Mouse (Mus musculus): ENCODE measurements at regions not wholly inside any gene's neighbourhood (a gene's known extent, or its start where the extent isn't known, plus 50 kb on each side); places are given as distances from the start of the nearest gene placed in this dataset.

DNA sequence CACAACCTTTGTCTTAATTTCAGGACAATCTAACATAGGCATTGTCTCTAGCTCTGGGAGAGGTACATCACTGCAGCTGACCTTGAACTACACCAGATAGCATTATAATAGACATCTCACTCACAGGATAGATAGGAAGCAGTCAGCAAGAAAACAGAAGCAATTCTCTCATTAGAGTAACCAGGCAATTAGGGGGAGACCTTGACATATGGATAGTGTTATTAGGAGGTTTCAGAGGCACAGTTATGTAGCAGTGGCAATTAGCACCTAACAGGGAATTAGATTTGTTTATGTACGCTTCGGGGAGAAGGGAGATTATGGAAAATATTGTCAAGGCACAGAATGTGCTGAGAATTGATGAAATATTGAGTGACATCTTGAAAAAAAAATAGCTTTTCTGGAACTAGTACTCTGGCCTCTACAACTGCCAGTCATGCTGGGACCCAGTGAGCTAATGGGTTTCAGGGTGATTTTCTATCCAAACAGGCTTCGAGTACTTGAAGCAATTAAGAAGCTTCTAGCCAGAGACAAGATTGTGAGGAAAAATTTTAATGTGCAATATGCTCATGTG lies 216.8 kb upstream of the Aco1 start:
- WGBS, result 70% methylated on average over 3 of the region's 3 CpGs
- H3K4me3 ChIP-seq (replicated peaks; ENCODE audit: extremely low read depth, low read depth, low read length), result no peak overlapping the region
- no peak for TF ChIP-seq CTCF (IDR thresholded peaks at IDR 0.05; ENCODE audit: insufficient read depth, low read length)
- TF ChIP-seq POLR2A (IDR thresholded peaks at IDR 0.05; ENCODE audit: borderline replicate concordance, extremely low read depth, low read depth, low read length), result no peak

DNA sequence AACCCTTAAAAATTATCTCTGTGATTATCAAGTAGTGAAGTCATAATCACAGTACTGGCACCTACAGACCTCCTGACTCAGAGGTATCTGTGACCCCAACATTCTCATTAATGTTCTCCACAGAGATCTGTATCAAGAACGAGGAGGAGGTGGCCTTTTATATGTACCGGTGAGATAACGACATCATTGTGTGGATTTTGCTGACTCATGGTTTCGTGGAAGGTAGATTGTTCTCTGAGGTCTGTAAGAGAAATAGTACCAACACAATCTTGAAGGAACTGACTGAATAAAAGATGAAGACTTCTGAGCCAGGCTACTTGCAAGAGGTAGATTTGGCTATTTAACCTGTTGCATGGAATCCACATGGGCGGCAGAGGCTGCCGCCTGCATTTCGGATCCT lies 216.3 kb upstream of the Aco1 start:
- Histone ChIP-seq H3K4me1 (ENCODE audit: control insufficient read depth, insufficient read depth, low read length) (no peaks in the 10 kb centered on the region), H3K4me3 (replicated peaks; ENCODE audit: extremely low read depth, low read depth, low read length) (no peak overlapping the region)
- no peak for TF ChIP-seq POLR2A (IDR thresholded peaks at IDR 0.05; ENCODE audit: borderline replicate concordance, extremely low read depth, low read depth, low read length)
- no peak for TF ChIP-seq CTCF (IDR thresholded peaks at IDR 0.05; ENCODE audit: insufficient read depth, low read length)
- 90% methylated on average over 7 of the region's 7 CpGs for WGBS
- DNase-seq, result no peak

More for the DNA sequence above, 216.8 kb upstream of the Aco1 start:
- H3K4me1 ChIP-seq (ENCODE audit: control insufficient read depth, insufficient read depth, low read length), result no peaks in the 10 kb centered on the region
- no peak for DNase-seq

DNA sequence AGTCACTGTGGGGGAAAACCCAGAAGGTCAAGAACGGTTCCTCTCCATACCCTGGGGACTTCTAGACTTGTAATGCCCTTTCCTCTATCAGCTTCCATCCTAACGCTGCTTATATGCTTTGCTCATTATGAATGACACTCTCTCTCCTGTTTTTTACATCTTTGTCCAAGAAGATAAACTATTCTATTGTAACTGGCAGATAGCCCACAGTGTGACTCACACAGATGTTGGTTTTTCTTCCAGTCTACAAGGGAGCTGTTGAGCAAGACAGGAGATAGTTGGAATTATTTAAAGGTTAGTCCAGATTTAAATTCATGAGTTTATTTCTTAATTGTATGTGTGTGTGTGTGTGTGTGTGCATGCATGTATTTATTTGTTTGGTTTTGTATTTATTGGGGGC lies 214.4 kb upstream of the Aco1 start:
- WGBS, result 42% methylated on average over 2 of the region's 2 CpGs
- DNase-seq, result no peak

DNA sequence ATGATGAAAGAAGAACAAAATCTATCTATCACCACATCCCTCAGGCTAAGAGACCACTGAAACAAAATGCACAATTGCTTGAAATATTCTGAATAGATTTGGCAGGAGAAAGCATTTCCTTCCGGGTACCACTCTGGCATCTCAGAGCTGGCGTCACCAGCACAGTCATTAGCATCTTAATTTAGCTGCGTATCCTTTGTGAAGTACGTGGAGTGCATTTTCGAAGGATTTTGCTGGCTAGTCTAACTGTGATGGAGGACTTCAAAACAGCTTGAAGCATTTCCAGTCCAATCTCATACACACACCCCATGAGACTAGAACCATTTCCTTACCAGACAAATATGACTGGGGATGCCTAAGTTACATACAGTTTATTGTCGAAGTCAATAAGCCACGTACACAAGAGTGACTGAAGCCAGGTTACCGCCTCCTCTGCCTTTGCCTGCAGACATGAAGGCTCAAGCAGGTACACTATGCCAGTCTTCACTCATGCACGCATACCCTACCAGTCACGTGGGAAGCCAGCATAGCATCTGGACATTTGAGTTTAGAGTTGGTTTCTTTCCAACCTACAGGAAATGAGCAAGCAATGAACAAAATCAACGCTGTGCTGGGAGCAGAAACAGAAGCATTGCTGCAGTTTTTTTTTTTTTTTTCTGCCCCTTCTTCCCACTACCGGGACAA lies 208.7 kb upstream of the Aco1 start:
- DNase-seq, result no peak
- Histone ChIP-seq H3K4me3 (replicated peaks; ENCODE audit: extremely low read depth, low read depth, low read length) (no peak overlapping the region), H3K4me1 (ENCODE audit: control insufficient read depth, insufficient read depth, low read length) (no peaks in the 10 kb centered on the region)
- TF ChIP-seq POLR2A (IDR thresholded peaks at IDR 0.05; ENCODE audit: borderline replicate concordance, extremely low read depth, low read depth, low read length) (no peak), CTCF (IDR thresholded peaks at IDR 0.05; ENCODE audit: insufficient read depth, low read length) (no peak)
- 77% methylated on average over 12 of the region's 12 CpGs for WGBS

More for the DNA sequence above, 214.4 kb upstream of the Aco1 start:
- Histone ChIP-seq H3K4me1 (ENCODE audit: control insufficient read depth, insufficient read depth, low read length) (no peaks in the 10 kb centered on the region), H3K4me3 (replicated peaks; ENCODE audit: extremely low read depth, low read depth, low read length) (no peak overlapping the region)
- no peak for TF ChIP-seq POLR2A (IDR thresholded peaks at IDR 0.05; ENCODE audit: borderline replicate concordance, extremely low read depth, low read depth, low read length)
- TF ChIP-seq CTCF (IDR thresholded peaks at IDR 0.05; ENCODE audit: insufficient read depth, low read length), result no peak

DNA sequence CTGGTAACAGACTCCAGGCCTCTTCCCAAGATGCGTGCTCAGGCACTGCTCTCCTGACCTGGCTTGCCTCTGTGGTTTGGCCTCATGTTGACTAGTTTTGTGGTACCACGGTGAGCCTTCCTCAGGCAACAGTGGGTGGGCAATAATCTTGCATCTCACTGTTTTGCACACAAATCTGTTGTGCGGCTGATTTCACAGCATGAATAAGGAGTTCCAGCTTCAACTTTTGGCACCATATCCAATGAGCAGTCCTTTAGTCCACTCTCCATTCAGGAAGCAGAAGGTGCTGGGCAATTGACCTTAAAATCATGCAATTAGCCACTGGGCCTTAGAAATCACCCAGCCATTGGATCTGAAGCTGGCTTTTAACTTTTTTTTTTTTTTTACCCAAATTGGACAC lies 184.2 kb upstream of the Aco1 start:
- DNase-seq, result no peak
- no peak for TF ChIP-seq POLR2A (IDR thresholded peaks at IDR 0.05; ENCODE audit: borderline replicate concordance, extremely low read depth, low read depth, low read length)
- TF ChIP-seq CTCF (IDR thresholded peaks at IDR 0.05; ENCODE audit: insufficient read depth, low read length), result no peak
- no peak overlapping the region for H3K4me3 ChIP-seq (replicated peaks; ENCODE audit: extremely low read depth, low read depth, low read length)
- no peaks in the 10 kb centered on the region for H3K4me1 ChIP-seq (ENCODE audit: control insufficient read depth, insufficient read depth, low read length)
- WGBS, result 90% methylated on average over 3 of the region's 3 CpGs

DNA sequence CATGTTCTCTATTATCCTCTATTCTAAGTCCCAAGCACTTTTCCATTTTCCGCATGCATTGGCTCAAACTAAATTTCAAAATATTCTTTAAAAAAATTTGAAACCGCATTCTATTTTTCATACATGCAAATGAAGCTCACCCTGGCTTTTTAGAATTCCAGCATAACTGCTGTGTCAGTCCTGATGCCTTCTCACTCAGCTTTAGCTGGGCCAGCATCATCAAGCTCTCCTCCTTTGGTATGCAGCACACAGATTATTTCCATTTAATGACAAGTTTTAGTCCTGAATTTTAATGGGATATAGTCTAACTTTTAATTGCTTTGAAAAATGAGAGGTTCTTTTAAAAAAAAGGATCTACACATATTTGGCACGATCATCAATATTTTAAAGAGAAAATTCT lies 174.9 kb upstream of the Aco1 start:
- H3K4me3 ChIP-seq (replicated peaks; ENCODE audit: extremely low read depth, low read depth, low read length), result no peak overlapping the region
- no peaks in the 10 kb centered on the region for H3K4me1 ChIP-seq (ENCODE audit: control insufficient read depth, insufficient read depth, low read length)
- no peak for DNase-seq
- WGBS, result 86% methylated on average over 3 of the region's 3 CpGs
- TF ChIP-seq POLR2A (IDR thresholded peaks at IDR 0.05; ENCODE audit: borderline replicate concordance, extremely low read depth, low read depth, low read length), result no peak
- TF ChIP-seq CTCF (IDR thresholded peaks at IDR 0.05; ENCODE audit: insufficient read depth, low read length), result no peak

DNA sequence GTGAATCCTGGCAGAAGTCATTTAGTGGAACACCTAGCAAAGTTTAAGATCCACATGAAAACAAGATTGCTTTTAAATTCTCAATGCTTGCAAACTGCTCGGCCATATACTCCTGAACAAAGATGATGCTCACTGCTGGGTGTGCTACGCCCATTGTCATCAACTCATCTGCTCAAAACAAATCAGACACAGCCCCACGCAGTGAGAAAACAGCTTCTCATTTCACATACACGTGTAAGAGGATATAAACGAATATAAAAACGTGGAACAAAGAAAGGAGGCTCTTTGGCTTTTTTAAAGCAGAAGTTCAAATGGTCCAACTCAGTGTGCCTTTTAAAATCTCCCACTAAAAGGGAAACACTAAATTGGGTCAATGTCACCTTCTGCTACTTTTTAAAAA lies 151.5 kb upstream of the Aco1 start:
- no peak for DNase-seq
- H3K4me3 ChIP-seq (replicated peaks; ENCODE audit: extremely low read depth, low read depth, low read length), result no peak overlapping the region

DNA sequence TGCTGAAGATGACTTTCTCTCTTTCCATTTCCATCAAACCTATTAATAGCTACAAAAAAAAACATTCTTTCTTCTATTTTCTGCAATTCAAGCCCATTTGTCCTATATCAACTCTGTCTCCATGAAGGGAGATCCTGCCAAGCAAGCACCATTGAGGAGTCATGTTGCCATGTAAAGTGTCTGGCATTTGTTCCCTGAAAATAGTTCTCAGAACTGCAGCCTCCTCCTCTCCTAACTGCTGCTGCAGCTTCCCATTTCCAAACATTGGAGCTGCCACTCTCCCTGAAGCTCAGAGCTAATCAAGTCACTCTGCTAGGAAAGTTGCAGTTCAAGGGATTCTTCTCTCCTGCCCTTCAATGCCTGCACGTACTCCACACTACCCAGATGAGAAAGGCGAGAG lies 151.0 kb upstream of the Aco1 start:
- 82% methylated on average over 2 of the region's 2 CpGs for WGBS
- no peaks in the 10 kb centered on the region for H3K4me1 ChIP-seq (ENCODE audit: control insufficient read depth, insufficient read depth, low read length)
- no peak for TF ChIP-seq CTCF (IDR thresholded peaks at IDR 0.05; ENCODE audit: insufficient read depth, low read length)
- TF ChIP-seq POLR2A (IDR thresholded peaks at IDR 0.05; ENCODE audit: borderline replicate concordance, extremely low read depth, low read depth, low read length), result no peak
- DNase-seq, result no peak
- H3K4me3 ChIP-seq (replicated peaks; ENCODE audit: extremely low read depth, low read depth, low read length), result no peak overlapping the region

More for the DNA sequence above, 151.5 kb upstream of the Aco1 start:
- 69% methylated on average over 6 of the region's 6 CpGs for WGBS
- no peaks in the 10 kb centered on the region for H3K4me1 ChIP-seq (ENCODE audit: control insufficient read depth, insufficient read depth, low read length)
- TF ChIP-seq CTCF (IDR thresholded peaks at IDR 0.05; ENCODE audit: insufficient read depth, low read length) (no peak), POLR2A (IDR thresholded peaks at IDR 0.05; ENCODE audit: borderline replicate concordance, extremely low read depth, low read depth, low read length) (no peak)

DNA sequence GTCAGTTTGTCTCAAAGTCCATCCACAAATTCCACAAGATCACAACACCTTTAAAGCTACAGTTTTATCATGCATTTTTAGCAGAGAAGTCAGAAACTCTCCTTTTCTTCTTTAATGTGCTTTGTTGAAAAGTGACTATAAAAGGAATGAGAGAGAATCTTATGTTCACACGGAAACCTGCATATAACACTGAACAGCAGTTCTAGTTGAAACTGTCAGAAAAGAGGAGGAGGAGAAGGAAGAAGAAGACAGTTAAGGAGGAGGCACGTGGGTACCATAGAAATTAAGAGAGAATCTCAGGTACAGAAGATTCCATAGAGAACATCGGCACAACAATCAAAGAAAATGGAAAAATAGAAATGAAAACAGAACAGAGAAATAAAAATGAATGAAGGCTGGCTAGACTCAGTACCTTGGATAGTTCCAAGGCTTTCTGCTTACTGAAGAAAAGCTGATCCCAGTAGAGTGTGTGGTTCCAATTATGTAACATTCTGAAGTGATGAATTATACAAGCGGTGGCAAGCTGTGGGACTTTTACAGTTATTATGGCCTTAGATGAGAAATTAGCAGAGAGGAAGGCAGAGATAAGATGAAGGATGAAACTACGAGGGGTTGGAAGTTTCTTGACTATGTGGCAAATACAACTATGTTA lies 144.0 kb upstream of the Aco1 start:
- 67% methylated on average over 5 of the region's 5 CpGs for WGBS
- DNase-seq, result no peak
- TF ChIP-seq POLR2A (IDR thresholded peaks at IDR 0.05; ENCODE audit: borderline replicate concordance, extremely low read depth, low read depth, low read length) (no peak), CTCF (IDR thresholded peaks at IDR 0.05; ENCODE audit: insufficient read depth, low read length) (no peak)
- H3K4me1 ChIP-seq (ENCODE audit: control insufficient read depth, insufficient read depth, low read length), result no peaks in the 10 kb centered on the region
- H3K4me3 ChIP-seq (replicated peaks; ENCODE audit: extremely low read depth, low read depth, low read length), result no peak overlapping the region

DNA sequence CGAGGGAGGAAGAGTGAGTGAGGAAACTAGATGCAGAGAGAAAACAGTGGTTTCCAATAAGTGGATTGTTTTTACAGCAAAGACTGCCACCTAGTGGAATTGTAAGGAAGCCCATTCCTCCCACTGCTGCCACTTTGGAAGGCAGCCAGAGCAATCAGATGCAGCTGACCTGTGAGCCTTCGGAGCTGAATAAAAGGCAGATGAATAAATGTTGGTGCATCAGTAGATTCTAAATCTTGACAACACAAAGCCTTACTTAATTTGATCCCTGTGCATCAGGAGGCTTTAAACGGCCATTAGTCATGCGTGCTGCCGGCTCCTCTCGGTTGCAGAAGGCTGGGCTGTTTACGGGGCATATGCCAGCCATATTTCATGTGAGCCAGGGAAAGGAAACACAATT lies 128.2 kb upstream of the Aco1 start:
- no peaks in the 10 kb centered on the region for H3K4me1 ChIP-seq (ENCODE audit: control insufficient read depth, insufficient read depth, low read length)
- peak; percentile 8 for DNase-seq
- no peak overlapping the region for H3K4me3 ChIP-seq (replicated peaks; ENCODE audit: extremely low read depth, low read depth, low read length)
- TF ChIP-seq CTCF (IDR thresholded peaks at IDR 0.05; ENCODE audit: insufficient read depth, low read length), result peak; percentile 61
- TF ChIP-seq POLR2A (IDR thresholded peaks at IDR 0.05; ENCODE audit: borderline replicate concordance, extremely low read depth, low read depth, low read length), result no peak
- 42% methylated on average over 7 of the region's 7 CpGs for WGBS
